Mouse (Mus musculus) layer of hippocampus, postnatal 36 days (tissue): ENCODE measurements at regions not wholly inside any gene's neighbourhood (a gene's known extent, or its start where the extent isn't known, plus 50 kb on each side); places are given as distances from the start of the nearest gene placed in this dataset.

Experiments used
- DNase-seq, 2 experiments: peaks; one replicate each; pipeline ENCODE4 v3.0.0; 2022

- DNase-seq: no peak
These were observed 297.3 kb downstream of the Kcnrg start for GRCm38 (mm10) chr14:61904426-61905124.

DNA sequence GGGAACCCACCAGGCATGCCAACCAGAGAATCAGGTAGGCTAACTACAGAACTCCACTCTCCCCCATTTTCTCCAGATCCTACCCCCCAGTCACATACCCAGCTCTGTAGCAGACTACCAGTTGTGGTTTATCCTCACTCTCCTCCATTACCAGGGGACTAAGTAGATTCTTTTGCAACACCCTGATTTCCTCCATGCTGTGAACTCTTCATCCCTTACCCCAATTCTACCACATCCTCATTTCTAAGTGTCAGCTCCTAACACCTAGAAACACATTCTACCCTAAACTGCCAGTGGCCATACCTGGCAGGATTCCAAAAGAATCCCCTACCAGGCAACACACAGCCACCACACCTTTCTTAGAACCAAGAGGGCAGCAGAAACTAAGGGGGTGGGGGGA lies 310.9 kb downstream of the Kcnrg start:
- no peak for DNase-seq

GRCm38 (mm10) chr14:61931811-61932210 lies 324.6 kb downstream of the Kcnrg start:
- DNase-seq: no peak

GRCm38 (mm10) chr14:61941682-61942081 lies 334.4 kb downstream of the Kcnrg start:
- DNase-seq: no peak

GRCm38 (mm10) chr14:61945659-61946058 lies 338.4 kb downstream of the Kcnrg start:
- no peak for DNase-seq

GRCm38 (mm10) chr14:61949446-61949845 lies 342.2 kb downstream of the Kcnrg start:
- DNase-seq: no peak

DNA sequence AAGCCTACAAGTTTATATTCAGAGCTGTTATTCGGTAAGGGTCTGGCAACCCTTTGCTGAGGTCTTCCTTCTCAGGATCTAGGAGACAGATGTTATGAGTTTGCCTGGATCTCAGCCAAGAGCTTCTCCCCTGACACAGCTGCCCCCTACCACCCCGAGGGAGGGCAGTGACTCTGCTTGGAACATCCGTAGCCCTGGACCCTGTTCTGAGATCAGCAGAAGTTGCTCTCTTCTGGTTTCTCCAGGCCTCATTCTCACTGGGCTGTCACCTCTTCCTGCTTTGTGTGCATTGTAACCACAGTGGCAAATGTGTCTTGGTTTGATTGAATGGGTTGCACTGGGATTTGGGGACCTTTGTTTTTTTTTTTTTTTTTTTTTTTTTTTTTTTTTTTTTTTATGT lies 342.4 kb upstream of the Rnaseh2b start:
- DNase-seq: no peak

DNA sequence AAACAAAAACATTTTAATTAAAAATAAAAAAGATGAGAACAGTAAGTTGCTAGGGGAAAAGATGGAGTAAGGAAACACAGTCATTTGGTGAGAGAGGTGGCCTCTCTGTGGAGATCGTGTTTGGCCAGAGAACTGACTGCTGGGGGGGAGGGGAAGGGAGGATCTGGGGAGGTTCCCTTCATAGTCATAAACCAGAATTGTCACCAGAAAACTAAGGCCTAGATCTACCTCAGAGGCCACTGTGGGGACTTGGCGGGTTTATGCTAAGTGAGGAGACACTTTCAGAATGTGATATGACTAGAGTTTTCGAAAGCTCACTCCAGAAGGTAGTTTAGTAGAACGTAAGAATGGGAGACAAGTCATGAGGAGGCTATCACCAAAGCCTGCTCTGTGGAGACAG lies 339.4 kb upstream of the Rnaseh2b start:
- no peak for DNase-seq

DNA sequence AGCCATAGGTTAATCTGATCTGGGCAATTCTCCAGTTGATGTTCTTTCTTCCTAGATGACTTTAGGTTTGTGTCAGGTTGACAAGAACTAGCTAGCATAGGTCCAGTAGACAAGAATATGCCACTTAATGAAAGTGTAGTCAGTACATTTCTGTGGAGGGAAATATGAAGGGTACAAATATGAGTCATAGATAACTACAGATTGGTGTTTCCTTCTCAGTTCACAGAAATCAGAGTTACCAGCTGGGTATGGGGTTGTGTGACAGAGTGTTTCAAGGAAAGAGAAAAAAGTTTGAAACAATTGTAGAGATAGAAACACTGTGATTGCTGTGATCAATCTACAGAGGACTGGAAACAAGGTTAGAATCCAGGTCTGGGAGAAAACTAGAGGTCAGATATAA lies 337.0 kb upstream of the Rnaseh2b start:
- DNase-seq: no peak

DNA sequence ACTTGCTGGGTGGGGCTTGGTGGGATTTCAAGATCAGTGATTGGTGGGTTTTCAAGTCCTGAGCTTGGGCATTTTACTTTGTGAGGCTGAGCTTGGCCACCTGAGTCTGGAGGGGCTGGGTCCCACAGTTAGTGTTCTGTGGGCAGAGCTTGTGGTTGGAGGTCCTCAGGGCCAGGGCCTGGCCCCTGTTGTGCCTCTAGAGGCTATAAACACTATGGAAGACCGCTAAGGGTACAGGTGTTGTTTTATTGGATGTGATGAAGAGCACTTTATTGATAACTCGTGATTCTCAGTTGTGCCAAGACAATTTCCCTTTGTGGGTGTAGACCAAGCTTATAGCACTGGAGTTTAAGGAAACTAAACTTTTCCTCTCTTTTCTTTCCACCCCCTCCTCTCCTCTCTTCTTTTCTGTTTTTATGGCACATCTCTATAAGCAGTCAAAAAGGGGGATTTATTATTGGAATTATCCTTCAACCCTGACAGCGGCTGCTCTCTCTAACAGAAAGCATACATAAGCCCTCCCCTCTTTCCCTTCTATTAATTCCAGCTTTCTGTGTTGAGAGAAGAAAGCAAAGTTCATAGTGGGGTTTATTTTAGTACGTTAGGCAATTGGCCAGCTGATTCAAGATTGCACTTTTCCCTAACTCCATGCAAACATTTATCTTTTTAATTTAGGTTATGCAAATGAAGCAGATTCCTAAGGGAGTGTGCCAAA lies 332.0 kb upstream of the Rnaseh2b start:
- DNase-seq: no peak

DNA sequence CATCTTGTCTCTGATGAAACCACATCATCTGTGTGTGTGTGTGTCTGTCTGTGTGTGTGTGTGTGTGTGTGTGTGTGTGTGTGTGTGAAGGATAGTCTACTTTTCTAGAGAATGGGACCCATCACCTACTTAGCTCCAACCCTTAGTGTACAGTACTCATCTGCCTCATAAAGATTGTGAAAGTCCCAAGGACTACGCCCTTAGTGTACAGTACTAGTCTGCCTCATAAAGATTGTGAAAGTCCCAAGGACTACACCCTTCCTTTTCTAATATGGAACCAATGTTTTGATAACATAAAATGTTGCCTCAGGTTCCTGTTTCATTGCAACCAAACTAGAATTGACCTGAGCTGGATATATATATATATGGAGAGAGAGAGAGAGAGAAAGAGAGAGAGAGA lies 323.9 kb upstream of the Rnaseh2b start:
- no peak for DNase-seq

- DNase-seq: no peak
These were observed 323.3 kb upstream of the Rnaseh2b start for GRCm38 (mm10) chr14:61968957-61969535.

DNA sequence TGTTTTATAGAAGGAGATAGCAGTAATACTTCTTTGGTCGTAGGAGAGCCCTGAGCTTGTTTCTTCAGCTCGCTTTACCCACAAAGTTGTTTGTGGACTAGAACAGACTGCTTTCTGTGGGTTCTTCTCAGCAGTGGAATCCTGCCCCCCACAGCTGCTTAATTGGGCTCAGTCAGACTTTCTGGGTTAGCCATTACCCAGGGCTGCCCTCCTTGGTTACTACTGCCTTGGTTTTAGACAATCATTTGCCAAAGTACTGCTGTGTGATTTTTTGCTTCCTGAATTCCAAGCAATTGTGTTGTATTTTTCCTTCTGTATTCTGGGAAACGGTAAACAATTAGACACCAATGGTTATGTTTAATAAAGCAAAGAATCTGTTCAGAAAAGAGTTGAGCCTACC lies 321.8 kb upstream of the Rnaseh2b start:
- no peak for DNase-seq

GRCm38 (mm10) chr14:61971100-61972088 lies 321.0 kb upstream of the Rnaseh2b start:
- DNase-seq: no peak

DNA sequence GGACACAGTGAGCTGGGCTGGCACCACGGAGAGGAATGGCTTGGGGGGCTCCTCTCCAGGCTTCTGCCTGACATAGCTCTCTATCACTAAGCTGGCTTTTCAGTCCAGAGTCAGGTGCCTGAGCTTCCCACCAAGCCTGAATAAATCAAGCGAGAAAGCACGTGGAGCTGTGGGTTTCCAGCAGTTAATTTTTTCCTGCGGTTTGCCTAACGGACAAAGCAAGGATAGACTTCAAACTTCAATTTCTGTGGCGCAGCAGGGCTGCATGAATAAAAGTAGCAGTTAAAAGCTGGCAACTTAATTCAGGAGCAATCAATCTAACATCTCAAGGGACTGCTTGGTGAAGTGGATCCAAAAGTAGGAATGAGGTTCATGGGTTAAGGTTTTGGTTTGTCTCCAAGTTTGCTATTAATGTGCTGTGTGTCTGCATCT lies 317.1 kb upstream of the Rnaseh2b start:
- DNase-seq: no peak

DNA sequence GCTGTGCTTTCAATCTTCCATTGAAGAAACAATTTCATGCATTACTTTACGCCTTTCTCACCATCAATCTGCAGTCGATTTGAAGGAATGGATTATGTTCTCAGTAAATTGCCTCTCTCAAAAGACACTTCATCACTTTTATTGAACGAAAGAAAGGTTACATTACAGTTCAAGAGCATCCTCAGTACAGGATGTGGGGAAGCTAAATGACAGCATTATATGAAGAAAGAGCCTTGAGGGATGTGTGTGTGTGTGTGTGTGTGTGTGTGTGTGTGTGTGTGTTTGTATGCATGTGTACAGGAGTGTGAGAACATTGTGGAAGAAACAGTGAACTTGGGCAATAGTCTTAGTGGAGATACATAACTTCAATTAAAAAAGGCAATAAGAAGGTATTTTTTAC lies 311.8 kb upstream of the Rnaseh2b start:
- DNase-seq: no peak

DNA sequence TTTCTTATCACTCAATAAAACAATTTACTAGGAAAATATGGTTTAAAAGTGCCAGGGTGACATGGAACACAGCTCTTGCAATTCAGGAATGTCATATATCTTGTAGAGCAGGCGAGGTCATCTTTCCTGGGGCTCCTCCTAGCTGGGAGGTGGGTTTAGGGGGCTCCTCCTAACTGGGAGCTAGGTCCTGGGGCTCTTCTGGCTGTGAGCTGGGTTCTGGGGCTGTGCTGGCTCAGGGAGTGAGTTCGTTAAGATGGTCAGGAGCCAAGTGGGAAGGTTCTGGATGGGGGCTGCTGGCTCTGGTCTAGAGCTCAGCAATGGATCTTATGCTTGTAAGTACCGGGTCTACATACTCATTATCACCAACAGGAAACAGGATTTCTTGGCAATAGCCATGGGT lies 306.8 kb upstream of the Rnaseh2b start:
- DNase-seq: no peak

DNA sequence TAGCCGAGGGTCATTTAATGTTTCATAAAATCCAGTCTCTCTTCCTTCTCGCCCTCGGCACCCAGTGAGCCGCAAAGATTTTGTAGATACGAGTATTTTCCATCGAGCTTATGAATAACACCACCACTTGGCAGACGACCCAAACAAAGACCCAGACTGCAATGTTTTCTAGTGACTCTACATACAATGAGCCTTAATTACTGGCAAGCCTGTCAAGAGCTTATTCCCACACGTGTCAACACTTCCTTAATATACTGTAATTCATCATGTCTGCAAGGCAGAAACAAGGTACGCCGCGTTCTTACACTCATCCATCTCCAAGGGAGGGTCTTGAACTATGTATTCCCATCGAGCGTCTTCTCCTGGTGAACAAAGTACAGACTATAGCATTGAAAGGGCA lies 306.2 kb upstream of the Rnaseh2b start:
- DNase-seq: no peak

GRCm38 (mm10) chr14:61995253-61995652 lies 297.1 kb upstream of the Rnaseh2b start:
- DNase-seq: no peak

GRCm38 (mm10) chr14:61997736-61998135 lies 294.7 kb upstream of the Rnaseh2b start:
- DNase-seq: no peak

GRCm38 (mm10) chr14:61998259-61998658 lies 294.1 kb upstream of the Rnaseh2b start:
- DNase-seq: no peak

GRCm38 (mm10) chr14:62001481-62001949 lies 290.9 kb upstream of the Rnaseh2b start:
- no peak for DNase-seq

DNA sequence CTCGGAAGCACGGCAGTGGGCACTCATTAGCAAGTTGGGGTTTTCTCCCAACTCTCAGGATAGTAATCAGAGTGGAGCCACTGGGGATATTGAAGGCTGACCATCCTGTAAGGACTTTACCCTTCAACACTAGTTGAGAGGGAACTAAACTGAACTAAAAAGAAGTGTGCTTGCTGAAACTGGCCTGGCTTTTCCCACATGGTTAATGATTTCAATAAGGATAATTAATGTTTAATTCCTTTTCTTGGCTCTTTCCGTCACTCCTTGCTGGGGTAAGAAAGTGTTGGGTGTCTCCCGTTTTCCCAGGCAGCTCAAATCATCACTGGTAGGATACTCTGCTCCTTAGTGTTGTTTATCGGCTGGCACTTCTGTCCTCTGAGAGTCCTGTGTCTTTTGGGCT lies 290.3 kb upstream of the Rnaseh2b start:
- no peak for DNase-seq
